Mouse (Mus musculus) adipose tissue, adult 10 weeks (tissue): ENCODE measurements around the gene Btrc. TPM values are rescaled to one million over a fixed set of nuclear protein-coding genes. Genes with fewer than 3 reads are reported as not detected.

Experiments used
- polyA plus RNA-seq: library from polyadenylated mRNA; stranded (reverse); fragments of 350-450 nt; fragmentation: Illumina TruSeq; extraction: RNeasy Lipid Tissue Mini Kit (QIAGEN cat#74804); gene quantifications from one replicate; pipeline ENCODE4 v1.2.3, GENCODE M21; 2014; ENCODE audit warnings: low read depth, low replicate concordance

Gene Btrc
- polyA plus RNA-seq: 27.7 TPM

GRCm38 (mm10) chr19:45363384-45363926 lies at the start of gene Btrc:
Gene Btrc (plus strand): TSS chr19:45363734.

GRCm38 (mm10) chr19:45560153-45560890 lies 196.8 kb downstream of the Btrc start, which contains the start of the genes Poll and Gm17018:
Gene Poll (minus strand): TSS chr19:45560531.
Gene Gm17018 (plus strand): TSS chr19:45560615.

Other genes with a start within 250 kb of the Btrc start
- not detected for gene Tlx1, start 213.1 kb upstream of the Btrc start, polyA plus RNA-seq
- gene Lbx1, start 127.9 kb upstream of the Btrc start, polyA plus RNA-seq: not detected
- 12.2 TPM for gene Poll, start 196.8 kb downstream of the Btrc start, polyA plus RNA-seq
- gene Gm17018, start 196.9 kb downstream of the Btrc start, polyA plus RNA-seq: 22.7 TPM